Mouse (Mus musculus) myocyte (in vitro differentiated cells): Measurements from ENCODE around the gene Dmwd. TPM values are rescaled to one million over a fixed set of nuclear protein-coding genes. Genes with fewer than 3 reads are reported as not detected.

Experiments used
- H3K27me3 ChIP-seq: one replicate; pipeline ENCODE4 v1.6.1; 2011; ENCODE audit not compliant: control insufficient read depth, insufficient read depth, insufficient read length
- H3K36me3 ChIP-seq: one replicate; pipeline ENCODE4 v1.6.1; 2011; ENCODE audit not compliant: control insufficient read depth, insufficient read depth
- H3K4me2 ChIP-seq: one replicate; pipeline ENCODE4 v1.6.1; 2011; ENCODE audit warnings: low read depth, control low read depth
- H3K4me3 ChIP-seq: one replicate; pipeline ENCODE4 v1.5.1; 2011; ENCODE audit warnings: mild to moderate bottlenecking, control low read depth, moderate library complexity
- H3K79me2 ChIP-seq: one replicate; pipeline ENCODE4 v1.6.1; 2011; ENCODE audit not compliant: control insufficient read depth, insufficient read depth
- H3ac ChIP-seq: one replicate; pipeline ENCODE4 v1.6.1; 2011; ENCODE audit not compliant: control insufficient read depth, insufficient read length
- CEBPB ChIP-seq: IDR thresholded peaks from 2 replicates; pipeline ENCODE4 v1.6.1; 2011; ENCODE audit warnings: mild to moderate bottlenecking, moderate library complexity; ENCODE audit not compliant: poor library complexity, insufficient read depth, severe bottlenecking
- E2F4 ChIP-seq: IDR thresholded peaks from one replicate; pipeline ENCODE4 v1.6.1; 2011; ENCODE audit warnings: mild to moderate bottlenecking, control low read depth, moderate library complexity; ENCODE audit not compliant: insufficient read depth
- MAX ChIP-seq: IDR thresholded peaks from one replicate; pipeline ENCODE4 v1.6.1; 2011; ENCODE audit warnings: low read depth, mild to moderate bottlenecking, control low read depth
- MYOD1 ChIP-seq, 3 experiments: IDR thresholded peaks; one replicate each; pipeline ENCODE4 v1.6.1; 2011; ENCODE audit warnings: control low read depth in 2 of 3, low read depth in 2 of 3, mild to moderate bottlenecking in 2 of 3, moderate library complexity in 1 of 3; ENCODE audit not compliant: insufficient read length in 2 of 3, control insufficient read depth in 1 of 3
- MYOG ChIP-seq, 3 experiments: IDR thresholded peaks; one replicate each; pipeline ENCODE4 v1.6.1; 2011; ENCODE audit warnings: control low read depth in 2 of 3, low read depth in 2 of 3, mild to moderate bottlenecking in 2 of 3; ENCODE audit not compliant: insufficient read length in 2 of 3, control insufficient read depth in 1 of 3, insufficient read depth in 1 of 3
- POLR2A ChIP-seq: IDR thresholded peaks from one replicate; pipeline ENCODE4 v1.6.1; 2011; ENCODE audit warnings: low read depth, mild to moderate bottlenecking, control low read depth, moderate library complexity; ENCODE audit not compliant: insufficient read length
- POLR2AphosphoS2 ChIP-seq: IDR thresholded peaks from one replicate; pipeline ENCODE4 v1.6.1; 2011; ENCODE audit warnings: low read depth, control low read depth; ENCODE audit not compliant: insufficient read length
- REST ChIP-seq: IDR thresholded peaks from one replicate; pipeline ENCODE4 v1.6.1; 2011; ENCODE audit warnings: mild to moderate bottlenecking, control low read depth, moderate library complexity; ENCODE audit not compliant: insufficient read depth, insufficient read length
- SRF ChIP-seq: IDR thresholded peaks from one replicate; pipeline ENCODE4 v1.6.1; 2011; ENCODE audit warnings: low read depth; ENCODE audit not compliant: control insufficient read depth, insufficient read length
- TCF12 ChIP-seq: IDR thresholded peaks from one replicate; pipeline ENCODE4 v1.6.1; 2011; ENCODE audit warnings: mild to moderate bottlenecking, control low read depth; ENCODE audit not compliant: poor library complexity, insufficient read depth, severe bottlenecking
- TCF3 ChIP-seq: IDR thresholded peaks from one replicate; pipeline ENCODE4 v1.6.1; 2011; ENCODE audit warnings: low read depth, control low read depth; ENCODE audit not compliant: insufficient read length
- USF1 ChIP-seq: IDR thresholded peaks from one replicate; pipeline ENCODE4 v1.6.1; 2011; ENCODE audit warnings: low read depth, mild to moderate bottlenecking, control low read depth, moderate library complexity
- polyA plus RNA-seq: library from polyadenylated mRNA; unstranded; fragments of >200 nt; fragmentation: generic; extraction: Trizol; gene quantifications from one replicate; pipeline ENCODE4 v1.2.1, GENCODE M21; 2012; ENCODE audit warnings: missing spikeins

Dmwd gene
- polyA plus RNA-seq, 1 experiment = 83.7 TPM

- no peaks in the 10 kb centered on the region for H3K36me3 ChIP-seq
Observed at GRCm38 (mm10) chr7:19051161-19051560, 24.9 kb upstream of the Dmwd start.

GRCm38 (mm10) chr7:19052345-19053135 is 23.5 kb upstream of the Dmwd start:
- Histone ChIP-seq H3K36me3 (no peaks in the 10 kb centered on the region), H3K4me3 (no peak overlapping the region), H3K79me2 (no peaks in the 10 kb centered on the region), H3ac (no peak overlapping the region), H3K4me2 (no peak overlapping the region), H3K27me3 (no peaks in the 10 kb centered on the region)
- TF ChIP-seq TCF3 (no peak), USF1 (no peak), MYOD1 (IDR thresholded peaks at IDR 0.05; ENCODE audit: control insufficient read depth in 1 of 3, insufficient read length in 2 of 3, low read depth in 2 of 3) (no peak), POLR2AphosphoS2 (peak; percentile 51), MYOG (IDR thresholded peaks at IDR 0.05; ENCODE audit: control insufficient read depth in 1 of 3, insufficient read depth in 1 of 3, insufficient read length in 2 of 3, low read depth in 2 of 3) (no peak)

More at GRCm38 (mm10) chr7:19051161-19051560, 24.9 kb upstream of the Dmwd start:
- H3K4me3 ChIP-seq = no peak overlapping the region
- H3K4me2 ChIP-seq = no peak overlapping the region
- H3K27me3 ChIP-seq = no peaks in the 10 kb centered on the region
- no peak for TF ChIP-seq POLR2AphosphoS2
- no peak for TF ChIP-seq USF1
- no peak for TF ChIP-seq MYOG (IDR thresholded peaks at IDR 0.05; ENCODE audit: control insufficient read depth in 1 of 3, insufficient read depth in 1 of 3, insufficient read length in 2 of 3, low read depth in 2 of 3)
- no peak for TF ChIP-seq SRF
- no peak for TF ChIP-seq E2F4
- TF ChIP-seq CEBPB = no peak
- no peak for TF ChIP-seq TCF12
- TF ChIP-seq TCF3 = no peak
- TF ChIP-seq POLR2A = no peak
- no peak for TF ChIP-seq MYOD1 (IDR thresholded peaks at IDR 0.05; ENCODE audit: control insufficient read depth in 1 of 3, insufficient read length in 2 of 3, low read depth in 2 of 3)
- no peak for TF ChIP-seq REST
- H3ac ChIP-seq = no peak overlapping the region
- H3K79me2 ChIP-seq = no peaks in the 10 kb centered on the region

DNA sequence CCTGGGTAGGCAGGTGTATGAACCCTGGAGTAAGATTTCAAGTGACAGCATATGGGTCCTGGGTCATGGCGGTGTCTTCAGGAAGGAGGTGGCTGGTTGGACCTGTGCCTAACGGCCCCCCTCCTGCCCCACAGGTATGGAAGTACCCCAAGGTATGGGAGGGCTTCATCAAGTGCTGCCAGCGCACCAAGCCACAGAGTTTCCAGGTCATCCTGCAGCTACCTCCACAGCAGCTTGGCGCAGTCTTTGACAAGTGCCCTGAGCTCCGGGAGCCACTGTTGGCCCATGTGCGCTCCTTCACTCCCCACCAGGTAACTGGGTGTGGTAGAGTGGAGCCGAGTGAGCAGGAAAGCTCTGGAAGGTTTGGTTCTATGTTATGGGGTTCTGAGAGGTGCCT is 22.9 kb upstream of the Dmwd start:
- TF ChIP-seq REST = no peak
- TF ChIP-seq MYOD1 (IDR thresholded peaks at IDR 0.05; ENCODE audit: control insufficient read depth in 1 of 3, insufficient read length in 2 of 3, low read depth in 2 of 3) = no peak
- TF ChIP-seq USF1 = no peak
- TF ChIP-seq POLR2AphosphoS2 = no peak
- no peak for TF ChIP-seq CEBPB
- TF ChIP-seq TCF3 = no peak
- TF ChIP-seq SRF = no peak
- TF ChIP-seq E2F4 = no peak
- no peak for TF ChIP-seq TCF12
- no peak for TF ChIP-seq POLR2A
- TF ChIP-seq MAX = no peak
- no peak for TF ChIP-seq MYOG (IDR thresholded peaks at IDR 0.05; ENCODE audit: control insufficient read depth in 1 of 3, insufficient read depth in 1 of 3, insufficient read length in 2 of 3, low read depth in 2 of 3)
- Histone ChIP-seq H3K36me3 (no peaks in the 10 kb centered on the region), H3K4me2 (no peak overlapping the region), H3ac (no peak overlapping the region), H3K4me3 (no peak overlapping the region), H3K27me3 (no peaks in the 10 kb centered on the region), H3K79me2 (no peaks in the 10 kb centered on the region)

DNA sequence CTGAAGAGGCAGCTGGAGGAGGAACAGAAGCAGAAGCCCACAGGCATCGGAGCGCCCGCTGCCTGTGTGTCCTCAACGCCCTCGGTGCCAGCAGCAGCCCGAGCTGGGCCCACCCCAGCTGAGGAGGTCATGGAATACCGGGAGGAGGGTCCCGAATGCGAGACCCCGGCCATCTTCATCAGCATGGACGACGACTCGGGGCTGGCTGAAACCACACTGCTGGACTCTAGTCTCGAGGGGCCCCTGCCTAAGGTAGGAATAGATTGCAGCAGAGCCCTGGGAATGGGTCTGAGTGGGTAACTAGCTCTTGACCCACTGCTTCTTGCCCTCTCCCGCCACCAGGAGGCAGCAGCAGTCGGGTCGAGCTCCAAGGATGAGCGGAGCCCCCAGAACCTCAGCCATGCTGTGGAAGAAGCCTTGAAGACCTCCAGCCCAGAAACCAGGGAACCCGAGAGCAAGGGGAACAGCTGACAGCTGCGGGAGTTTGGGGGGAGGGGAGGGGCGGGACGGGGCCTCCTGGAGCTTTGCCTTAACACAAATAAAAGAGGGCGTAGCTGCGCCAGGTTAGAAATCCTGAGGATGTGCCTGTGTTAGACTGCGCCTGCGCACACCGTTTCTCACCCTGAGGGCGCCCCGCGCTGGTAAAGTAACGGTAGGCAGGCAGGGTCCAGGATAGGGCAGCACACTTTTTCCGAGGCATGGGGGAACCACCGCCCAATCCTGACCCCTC is 21.8 kb upstream of the Dmwd start, which contains the start of gene Rsph6a:
Gene Rsph6a (plus strand): TSS at position 644 of the 730 bp plus-strand sequence.
- H3K4me2 ChIP-seq = no peak within 1 kb of the TSS
- no peak for TF ChIP-seq POLR2AphosphoS2
- no peaks in the 10 kb centered on the region for H3K27me3 ChIP-seq
- no peaks in the 10 kb centered on the region for H3K36me3 ChIP-seq
- H3ac ChIP-seq = no peak within 1 kb of the TSS
- no peak within 1 kb of the TSS for H3K4me3 ChIP-seq
- H3K79me2 ChIP-seq = no peaks in the 10 kb centered on the region

DNA sequence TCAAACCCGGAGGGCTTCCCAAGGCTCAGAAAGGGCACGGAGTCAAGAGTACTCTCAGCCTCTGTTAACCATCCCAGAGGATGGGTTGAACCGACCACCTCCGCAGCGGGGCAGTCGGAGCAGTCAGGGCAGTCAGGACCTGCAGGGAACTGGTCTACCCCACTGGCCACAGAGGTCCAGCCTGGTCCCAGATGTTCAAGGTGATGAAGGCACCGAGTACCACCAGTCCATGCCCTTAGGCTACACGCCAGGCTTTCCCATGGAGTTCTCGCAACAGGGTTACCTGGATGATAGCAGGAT is 21.3 kb upstream of the Dmwd start:
- H3K36me3 ChIP-seq = no peaks in the 10 kb centered on the region
- H3ac ChIP-seq = no peak overlapping the region
- H3K4me3 ChIP-seq = no peak overlapping the region

More for the DNA sequence above, 21.3 kb upstream of the Dmwd start:
- H3K4me2 ChIP-seq = no peak overlapping the region
- TF ChIP-seq REST (no peak), TCF12 (no peak), POLR2AphosphoS2 (no peak), CEBPB (no peak), POLR2A (no peak)
- no peaks in the 10 kb centered on the region for H3K27me3 ChIP-seq
- no peaks in the 10 kb centered on the region for H3K79me2 ChIP-seq
